Mouse (Mus musculus) ES-CJ7 (cell line): ENCODE measurements around the gene A4galt.

Source experiments
- DNase-seq: peaks from one replicate; pipeline ENCODE4 v3.0.0; 2011; ENCODE audit warnings: low read depth, low spot score

The A4galt gene

GRCm38 (mm10) chr15:83226066-83226834 lies 25.3 kb downstream of the A4galt start:
- DNase-seq: no peak

- no peak for DNase-seq
These were observed 27.3 kb downstream of the A4galt start for GRCm38 (mm10) chr15:83224136-83224766.

- DNase-seq: peak; percentile 75
These were observed 28.2 kb downstream of the A4galt start for GRCm38 (mm10) chr15:83223208-83223962.

GRCm38 (mm10) chr15:83221721-83222120 lies 29.9 kb downstream of the A4galt start:
- DNase-seq: no peak

- DNase-seq: no peak
These were observed 31.1 kb downstream of the A4galt start for GRCm38 (mm10) chr15:83220368-83221013.

- no peak for DNase-seq
These were observed 36.0 kb downstream of the A4galt start for GRCm38 (mm10) chr15:83215322-83216216.

- DNase-seq: peak; percentile 69
These were observed 41.3 kb downstream of the A4galt start for GRCm38 (mm10) chr15:83210229-83210628.

GRCm38 (mm10) chr15:83209719-83210118 lies 41.9 kb downstream of the A4galt start:
- DNase-seq: no peak

- no peak for DNase-seq
These were observed 42.4 kb downstream of the A4galt start for GRCm38 (mm10) chr15:83209092-83209695.

- DNase-seq: peak; percentile 80
These were observed 46.7 kb downstream of the A4galt start for GRCm38 (mm10) chr15:83204731-83205451.

- no peak for DNase-seq
These were observed 49.2 kb downstream of the A4galt start for GRCm38 (mm10) chr15:83202412-83202811.

GRCm38 (mm10) chr15:83193413-83193812 lies 58.2 kb downstream of the A4galt start:
- DNase-seq: no peak

GRCm38 (mm10) chr15:83182351-83182750 lies 69.2 kb downstream of the A4galt start:
- peak; percentile 53 for DNase-seq

- DNase-seq: peak; percentile 46
These were observed 69.7 kb downstream of the A4galt start for GRCm38 (mm10) chr15:83181800-83182330.

- peak; percentile 53 for DNase-seq
These were observed 71.6 kb downstream of the A4galt start for GRCm38 (mm10) chr15:83180004-83180403.
